Mouse (Mus musculus) heart, postnatal 10 days (tissue): Measurements from ENCODE around the gene Lsm11. TPM values are rescaled to one million over a fixed set of nuclear protein-coding genes. Genes with fewer than 3 reads are reported as not detected.

Source experiments
- DNase-seq, 2 experiments: peaks; one replicate each; pipeline ENCODE4 v3.0.0; 2021
- intact Hi-C: fragments of 180-260 bp; cut with DNase I; formaldehyde crosslinking; loops from one replicate; pipeline ENCODE4 v1.15.1; 2025
- total RNA-seq, 2 experiments: library from RNA; stranded (reverse); gene quantifications; 2 replicates each; pipeline ENCODE4 v1.2.3; 2021

The Lsm11 gene
- total RNA-seq, 2 experiments from 2014 or later, result 6.3 to 8.1 TPM

DNA sequence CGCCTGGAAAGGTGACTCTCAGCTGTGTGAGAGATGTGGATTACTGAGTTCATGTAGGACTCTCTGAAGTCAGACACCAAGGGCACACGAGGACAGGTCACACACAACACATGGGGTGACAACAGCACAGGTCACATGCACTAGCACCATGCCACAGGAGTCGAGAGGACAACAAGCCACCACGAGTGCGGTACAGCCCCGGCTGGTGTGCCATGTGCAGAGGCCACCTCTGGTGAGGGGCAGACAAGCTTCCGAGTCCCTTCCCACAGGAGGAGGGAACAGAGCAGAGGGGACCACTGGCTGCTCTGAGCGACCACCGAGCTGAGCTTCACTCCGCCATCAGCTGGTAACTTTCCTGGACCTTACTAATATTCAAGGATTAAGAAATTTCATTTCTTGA, 12.0 kb downstream of the Lsm11 start:
- intact Hi-C loops, result no loop called here
- no peak for DNase-seq

DNA sequence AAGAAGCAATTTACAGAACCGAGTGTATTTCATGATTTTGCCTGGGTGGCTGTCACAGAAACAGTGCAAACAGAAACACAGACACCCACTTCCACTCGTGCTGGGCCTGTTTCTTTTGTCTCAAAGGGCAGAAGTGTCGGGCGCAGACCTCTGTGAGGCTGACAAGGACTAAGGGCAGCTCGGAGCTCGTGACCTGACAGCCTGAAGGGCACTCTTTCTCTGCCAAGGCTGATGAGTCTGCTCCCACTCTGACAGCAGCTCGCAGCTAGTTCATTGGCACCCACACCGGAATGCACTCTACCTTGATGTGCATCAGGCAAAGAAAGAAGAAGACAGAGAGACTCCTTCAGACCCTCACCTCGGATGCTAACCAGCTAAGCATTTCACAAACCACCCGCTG, 15.2 kb downstream of the Lsm11 start:
- intact Hi-C loops, result no loop called here
- DNase-seq, result no peak

DNA sequence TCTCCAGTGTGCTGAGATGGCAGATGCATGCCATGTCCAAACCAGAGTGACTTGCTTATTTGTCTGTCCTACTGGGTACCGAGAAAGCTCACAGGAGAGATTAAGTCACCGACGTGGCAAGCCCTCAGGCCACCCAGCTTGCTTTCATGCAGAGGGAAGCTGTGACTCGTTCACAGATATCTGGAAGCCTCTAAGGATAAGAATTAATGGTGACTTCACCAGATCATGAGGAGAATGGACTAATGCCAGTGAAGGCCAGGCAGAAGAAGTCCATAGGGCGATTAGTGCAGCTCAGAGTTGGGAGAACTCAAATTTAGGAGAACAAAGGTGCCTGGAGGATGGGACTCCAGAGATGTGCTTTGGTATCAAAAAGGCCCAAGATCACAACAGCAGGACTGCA, 17.3 kb downstream of the Lsm11 start:
- intact Hi-C loops, result loop anchor here (2.0 kb wide), 1 partner anchor 1341 kb away; no protein-coding TSS in a partner anchor
- peak; percentile 18 to 30 for DNase-seq

DNA sequence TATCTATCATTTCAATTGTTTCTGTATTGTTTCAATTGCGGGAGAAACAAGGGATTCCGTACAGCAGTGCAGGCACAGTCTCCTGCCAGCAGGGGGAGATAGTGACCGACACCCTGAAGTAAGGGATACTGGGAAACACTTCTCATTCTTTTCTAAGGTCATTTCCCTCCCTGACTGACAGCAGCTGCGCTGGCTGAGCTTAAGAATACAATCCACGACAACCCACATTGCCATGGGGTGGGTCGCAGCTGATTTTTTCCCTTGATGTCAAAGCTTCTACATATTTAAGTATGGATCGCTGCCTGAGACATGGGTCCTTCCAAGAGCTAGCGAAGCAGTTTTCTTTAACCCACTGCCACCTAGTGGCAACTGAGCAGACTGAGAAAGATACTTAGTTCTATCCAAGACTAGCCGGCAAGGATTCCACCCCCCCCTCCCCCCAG, 18.1 kb downstream of the Lsm11 start:
- peak; percentile 82 to 88 for DNase-seq
- intact Hi-C loops, result loop anchor here (2.0 kb wide), 1 partner anchor 1340 kb away; no protein-coding TSS in a partner anchor

DNA sequence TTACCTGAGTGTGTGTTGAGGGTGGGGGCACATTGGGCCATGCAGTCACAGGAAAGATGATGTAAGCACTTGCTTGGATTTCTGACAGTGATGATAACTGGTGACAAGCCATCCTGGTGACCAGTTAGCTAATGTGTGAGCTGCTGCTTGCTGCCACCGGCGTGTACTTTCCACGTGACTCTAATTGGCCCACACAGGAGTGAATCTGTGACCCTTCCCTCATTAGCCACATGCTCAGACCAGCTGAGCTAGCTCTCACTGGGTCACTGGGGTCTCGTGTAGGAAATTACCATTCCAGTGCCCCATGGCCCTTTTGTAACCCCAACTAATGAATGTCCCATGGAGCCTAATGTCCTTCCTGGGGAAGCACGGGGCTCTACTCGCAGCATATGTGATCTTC, 19.3 kb downstream of the Lsm11 start:
- intact Hi-C loops, result no loop called here
- no peak for DNase-seq

DNA sequence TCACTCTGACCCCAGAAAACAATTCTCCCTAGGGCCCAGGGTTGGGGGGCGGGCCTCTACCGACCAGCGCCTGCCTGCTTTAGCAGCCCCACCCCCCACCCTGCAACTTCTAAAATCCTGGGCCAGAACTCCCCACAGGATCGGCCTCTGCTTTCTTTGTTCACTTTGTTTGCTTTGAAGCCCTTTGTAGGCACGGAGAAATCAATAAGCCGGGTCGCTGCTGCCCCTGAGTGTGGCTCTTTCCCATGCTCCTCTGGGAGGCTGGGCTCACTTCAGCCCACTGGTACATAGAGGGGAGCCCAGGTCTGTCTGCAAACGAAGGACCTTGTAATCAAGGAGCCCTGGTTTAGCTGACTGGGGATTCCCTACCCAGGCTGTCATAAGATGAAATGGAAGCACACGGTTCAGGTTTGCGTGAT, 23.2 kb downstream of the Lsm11 start:
- DNase-seq, result no peak
- intact Hi-C loops, result no loop called here

DNA sequence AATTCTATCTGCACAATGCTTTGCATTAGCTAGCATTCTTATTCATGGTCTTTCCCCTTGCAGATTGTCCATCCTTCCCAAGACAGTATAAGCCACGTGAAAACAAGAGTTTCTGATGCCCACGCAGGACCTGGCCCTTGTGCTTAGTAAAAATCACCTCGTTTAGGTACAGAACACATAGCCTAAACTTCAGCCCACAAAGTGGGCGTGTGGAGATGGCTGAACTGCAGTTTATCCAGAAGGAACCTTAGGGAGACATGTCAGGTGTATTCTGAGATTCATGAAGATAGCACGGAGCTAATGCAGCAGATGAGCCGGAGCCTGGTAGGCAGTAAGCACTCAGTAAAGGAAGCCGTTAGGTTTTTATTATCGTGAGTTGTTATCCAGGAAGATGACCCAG, 23.7 kb downstream of the Lsm11 start:
- intact Hi-C loops, result no loop called here
- DNase-seq, result no peak

DNA sequence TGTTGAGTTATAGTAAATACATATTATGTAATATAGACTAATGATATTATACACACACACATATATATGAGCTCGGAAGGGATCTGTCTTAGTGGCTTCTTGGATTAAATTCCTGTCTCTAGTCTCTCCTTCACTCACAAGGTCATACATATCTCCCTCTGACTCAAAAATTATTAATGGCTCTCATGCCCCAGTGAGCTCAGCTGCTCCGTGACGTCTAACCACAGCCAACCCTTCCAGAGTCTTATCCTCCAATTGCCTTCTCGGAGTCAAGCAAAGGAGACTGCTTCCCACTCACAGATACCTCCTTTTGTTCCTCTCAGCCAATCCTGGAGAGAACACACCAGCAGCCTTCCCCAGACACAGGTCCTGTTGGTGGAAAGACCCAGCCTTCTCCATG, 25.9 kb downstream of the Lsm11 start:
- no peak for DNase-seq
- intact Hi-C loops, result no loop called here

DNA sequence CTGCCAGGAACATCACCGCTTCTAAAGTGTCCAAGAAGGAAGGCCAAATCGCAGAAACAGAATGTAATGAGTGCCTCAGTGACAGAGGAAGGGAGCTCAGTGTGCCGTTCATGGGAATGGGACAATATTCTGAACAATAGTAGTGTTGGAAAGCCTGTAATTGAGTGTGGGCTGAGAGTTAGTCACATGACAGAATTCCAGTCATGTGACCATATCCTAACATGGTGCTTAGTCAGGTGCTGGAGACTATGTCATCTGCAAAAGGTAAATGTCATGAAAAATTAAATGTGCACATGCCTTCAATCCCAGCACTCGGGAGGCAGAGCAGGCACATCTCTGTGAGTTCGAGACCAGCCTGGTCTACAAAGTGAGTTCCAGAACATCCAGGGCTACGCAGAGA, 26.7 kb downstream of the Lsm11 start:
- DNase-seq, result no peak
- intact Hi-C loops, result no loop called here

DNA sequence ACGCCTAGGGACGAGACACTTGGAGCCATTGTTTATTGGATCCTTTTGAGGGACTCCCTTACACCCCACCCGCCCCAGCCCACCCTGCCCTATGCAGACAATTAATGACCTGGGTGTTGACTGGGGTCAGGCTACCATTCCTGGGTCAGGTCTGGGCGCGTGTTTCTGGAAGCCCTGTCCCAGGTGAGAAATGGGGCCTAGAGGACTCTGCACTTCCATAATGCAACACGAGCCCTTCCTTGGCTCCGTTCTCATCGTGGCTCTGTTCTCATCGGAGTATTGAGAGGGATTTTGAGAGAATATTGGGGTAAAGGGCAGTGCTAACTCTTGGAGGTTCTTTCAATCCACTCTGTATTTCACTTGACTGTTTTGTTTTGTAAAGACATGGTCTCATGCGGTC, 28.5 kb downstream of the Lsm11 start:
- intact Hi-C loops, result no loop called here
- no peak for DNase-seq

DNA sequence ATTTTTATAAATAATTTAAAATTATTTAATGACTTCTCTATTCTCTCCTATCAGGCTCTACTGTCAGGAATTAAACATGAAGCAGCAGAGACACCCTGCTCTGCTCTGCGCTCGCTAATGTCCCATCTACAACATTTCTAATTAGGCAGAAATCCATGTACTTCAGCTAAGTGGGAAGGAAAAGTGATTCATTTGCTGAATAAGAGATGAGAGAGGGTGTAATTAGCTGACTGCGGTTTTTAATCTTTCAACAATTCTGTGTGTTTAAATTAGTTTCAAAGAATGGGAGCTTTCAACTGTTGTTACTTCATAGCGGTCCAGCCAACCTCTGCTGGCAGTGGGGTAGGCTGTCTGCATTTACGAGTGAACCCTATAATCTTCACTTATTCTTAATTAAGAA, 34.0 kb downstream of the Lsm11 start:
- no peak for DNase-seq
- intact Hi-C loops, result no loop called here

DNA sequence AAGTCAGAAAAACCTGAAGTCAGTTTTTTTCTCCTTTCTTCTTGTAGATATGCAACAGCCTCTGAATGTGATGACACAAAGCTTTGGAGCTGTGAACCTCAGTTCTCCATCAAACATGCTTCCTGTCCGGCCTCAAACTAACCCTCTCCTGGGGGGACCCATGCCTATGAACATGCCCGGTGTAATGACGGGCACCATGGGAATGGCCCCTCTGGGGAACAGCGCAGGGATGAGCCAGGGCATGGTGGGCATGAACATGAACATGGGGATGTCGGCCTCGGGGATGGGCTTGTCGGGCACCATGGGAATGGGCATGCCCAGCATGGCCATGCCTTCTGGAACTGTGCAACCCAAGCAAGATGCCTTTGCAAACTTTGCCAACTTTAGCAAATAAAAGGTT, 35.8 kb downstream of the Lsm11 start:
- DNase-seq, result no peak
- intact Hi-C loops, result no loop called here

DNA sequence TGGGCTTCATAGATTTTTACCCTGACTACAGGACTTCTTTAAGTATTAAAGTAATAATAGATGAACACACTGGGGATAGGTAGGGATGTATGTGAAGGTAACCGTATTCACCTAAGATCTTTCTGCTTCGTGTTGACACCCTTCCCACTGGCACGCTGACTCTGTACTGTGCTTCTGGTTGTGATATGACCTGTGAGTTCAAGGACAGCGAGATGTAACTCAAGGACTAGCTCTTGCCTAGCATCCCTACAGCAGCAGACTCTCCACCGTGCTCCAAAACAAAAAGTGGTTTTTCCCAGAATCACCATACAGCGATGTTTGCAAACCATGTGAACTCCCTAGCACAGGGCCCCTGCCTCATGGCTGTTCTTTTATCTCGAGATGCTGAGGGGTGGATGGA, 36.7 kb downstream of the Lsm11 start:
- no peak for DNase-seq
- intact Hi-C loops, result no loop called here

DNA sequence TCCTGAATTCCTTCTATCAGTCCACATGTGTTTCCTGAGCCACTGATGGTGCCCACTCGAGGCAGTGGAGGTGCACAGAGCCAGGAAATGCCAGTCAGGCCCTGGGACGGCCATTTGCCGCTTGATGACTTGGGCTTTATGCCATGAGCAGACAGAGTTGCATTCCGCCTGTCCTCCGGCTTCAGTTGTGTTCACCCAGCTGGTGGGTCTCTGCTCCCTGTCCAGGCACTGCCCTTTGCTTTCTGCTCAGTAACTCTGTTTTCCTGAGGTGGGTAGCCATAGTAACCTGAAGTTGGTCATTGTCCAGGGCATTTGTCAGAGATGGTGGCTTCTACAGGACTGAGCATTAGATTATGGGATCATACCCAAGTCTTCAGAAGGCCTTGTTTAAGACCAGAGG, 37.4 kb downstream of the Lsm11 start:
- intact Hi-C loops, result no loop called here
- no peak for DNase-seq

DNA sequence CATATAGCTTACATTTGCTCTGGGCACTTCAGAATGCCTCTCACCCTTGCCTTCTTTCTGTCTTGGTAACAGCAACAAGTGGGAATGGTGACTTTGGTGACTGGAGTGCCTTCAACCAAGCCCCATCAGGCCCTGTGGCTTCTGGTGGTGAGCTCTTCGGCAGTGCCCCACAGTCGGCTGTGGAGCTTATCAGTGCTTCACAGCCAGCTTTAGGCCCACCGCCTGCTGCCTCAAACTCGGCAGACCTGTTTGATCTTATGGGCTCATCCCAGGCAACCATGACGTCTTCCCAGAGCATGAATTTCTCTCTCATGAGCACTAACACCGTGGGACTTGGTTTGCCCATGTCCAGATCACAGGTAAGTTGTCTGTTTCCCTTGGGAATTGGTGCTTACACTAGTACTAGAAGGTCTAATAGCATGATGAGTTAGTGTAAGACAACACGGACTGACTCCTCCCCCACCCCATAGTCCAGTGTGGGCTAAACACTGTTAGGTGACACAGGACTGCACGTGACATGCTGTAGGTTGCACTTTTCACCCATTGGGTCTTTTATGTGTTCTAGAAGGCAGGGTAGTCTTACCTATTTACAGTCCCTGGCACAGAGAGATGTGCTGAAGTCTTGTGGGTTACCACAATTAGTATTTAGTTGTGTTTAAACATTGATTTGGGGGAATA, 38.5 kb downstream of the Lsm11 start:
- intact Hi-C loops, result no loop called here
- DNase-seq, result no peak

DNA sequence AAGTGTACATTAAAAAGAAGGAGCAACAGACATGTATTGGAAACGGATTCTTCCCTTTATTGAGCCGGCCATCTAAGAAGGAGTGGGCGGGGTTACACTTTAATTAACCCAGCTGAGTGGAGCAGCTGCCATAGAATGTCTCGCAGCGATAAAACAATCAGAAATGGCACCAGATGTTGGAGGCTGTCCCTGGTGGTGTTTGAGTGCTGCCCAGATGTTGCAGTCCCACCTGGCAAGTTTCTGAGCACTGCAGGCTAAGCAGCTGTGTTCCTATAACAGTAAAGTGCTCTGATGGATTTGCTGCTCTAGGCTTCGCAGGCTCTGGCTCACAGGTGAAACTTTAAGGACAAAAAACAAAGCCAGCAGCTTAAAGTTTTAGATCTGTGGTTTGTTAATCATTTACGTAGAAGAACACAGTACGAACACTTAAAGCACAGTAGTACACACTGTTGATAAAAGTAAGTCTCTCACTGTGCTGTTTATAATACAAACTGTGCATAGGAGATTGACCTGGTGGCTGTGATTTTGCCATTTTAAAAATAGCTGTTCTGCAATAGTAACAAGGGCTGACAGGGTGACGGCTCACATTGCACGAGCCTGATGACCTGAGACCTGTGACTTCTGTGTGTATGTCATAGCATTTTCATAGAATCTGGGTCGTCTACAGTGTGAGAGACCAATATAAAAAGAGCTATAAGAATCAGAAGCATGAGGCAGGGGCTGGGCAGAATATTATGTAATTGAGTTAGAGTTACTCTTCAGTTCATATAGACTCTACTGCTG, 44.3 kb downstream of the Lsm11 start:
- intact Hi-C loops, result no loop called here

DNA sequence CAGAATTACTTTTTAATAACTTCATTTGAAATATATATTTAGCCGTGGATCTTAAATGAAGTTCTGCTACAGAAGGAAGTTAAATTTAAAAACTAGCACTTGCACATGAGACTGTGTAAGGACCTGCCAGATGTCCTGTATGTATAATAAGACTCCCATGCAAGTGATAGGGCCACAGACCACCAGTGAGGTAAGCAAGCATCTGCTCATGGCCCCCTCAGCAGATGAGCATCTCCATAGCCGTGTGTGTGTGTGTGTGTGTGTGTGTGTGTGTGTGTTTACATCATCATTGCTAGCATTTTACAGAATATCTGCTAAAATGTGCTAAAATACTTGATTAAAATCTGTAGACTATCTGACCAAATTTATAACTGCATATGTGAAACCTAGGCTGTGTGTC, 47.3 kb downstream of the Lsm11 start:
- intact Hi-C loops, result no loop called here
- no peak for DNase-seq

More for the DNA sequence above, 44.3 kb downstream of the Lsm11 start:
- peak in 1 of 2 experiments; percentile 37 for DNase-seq

DNA sequence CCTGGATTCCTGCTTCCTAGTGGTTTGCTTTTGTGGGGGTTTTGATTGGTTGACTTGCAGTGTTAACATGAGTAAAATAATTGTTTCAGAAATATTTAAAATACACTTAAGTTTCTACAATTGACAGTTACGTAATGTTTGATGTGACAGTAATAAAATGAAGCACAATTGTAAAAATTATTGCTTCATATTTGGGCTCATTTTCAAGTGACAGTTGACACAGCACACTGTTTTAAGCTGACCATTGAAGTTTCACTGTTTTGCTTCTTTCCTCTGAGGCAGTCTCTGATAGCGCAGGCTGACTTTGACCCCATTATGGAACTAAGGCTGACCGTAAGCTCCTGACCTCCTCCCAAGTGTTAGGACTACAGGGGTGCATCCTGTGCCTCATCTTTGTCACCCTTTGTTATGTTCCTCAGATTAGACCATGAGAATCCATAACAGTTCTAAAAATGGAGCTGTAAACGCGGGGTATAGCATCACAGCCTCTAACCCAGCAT, 51.8 kb downstream of the Lsm11 start:
- no peak for DNase-seq
- intact Hi-C loops, result no loop called here

DNA sequence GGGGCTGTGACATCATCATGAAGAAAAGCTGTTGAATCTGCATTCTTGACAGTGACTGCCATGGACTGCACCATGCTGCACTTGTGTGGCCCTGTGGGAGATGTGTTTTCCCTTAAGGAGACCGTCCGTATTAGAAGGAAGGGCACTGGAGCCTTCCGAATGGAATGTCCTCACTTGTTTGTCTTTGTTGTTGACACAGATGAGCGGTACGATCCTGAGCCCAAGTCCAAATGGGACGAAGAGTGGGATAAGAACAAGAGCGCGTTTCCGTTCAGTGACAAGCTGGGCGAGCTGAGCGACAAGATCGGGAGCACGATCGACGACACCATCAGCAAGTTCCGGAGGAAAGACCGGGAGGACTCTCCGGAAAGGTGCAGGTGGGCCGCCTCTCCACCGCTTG, 54.3 kb downstream of the Lsm11 start:
- DNase-seq, result no peak
- intact Hi-C loops, result no loop called here

DNA sequence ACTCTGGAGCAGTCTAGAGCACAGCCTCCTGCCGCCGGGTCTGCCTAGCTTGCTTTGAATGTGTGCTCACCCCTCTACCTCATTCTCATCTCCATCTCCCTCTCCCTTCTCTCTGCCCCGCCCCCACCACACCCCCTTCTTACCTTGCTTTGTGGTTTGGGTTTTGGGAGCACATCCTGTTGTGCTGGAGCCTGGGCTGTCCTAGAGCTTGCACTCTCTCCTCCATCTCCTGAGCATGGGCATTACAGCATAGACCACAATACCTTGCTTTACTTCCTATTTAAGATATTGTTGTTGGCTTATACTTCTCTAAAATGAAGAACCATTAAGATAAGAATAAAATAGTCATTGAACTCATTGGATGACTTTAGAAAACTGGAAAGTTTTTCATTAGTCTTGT, 54.8 kb downstream of the Lsm11 start:
- DNase-seq, result no peak
- intact Hi-C loops, result no loop called here

DNA sequence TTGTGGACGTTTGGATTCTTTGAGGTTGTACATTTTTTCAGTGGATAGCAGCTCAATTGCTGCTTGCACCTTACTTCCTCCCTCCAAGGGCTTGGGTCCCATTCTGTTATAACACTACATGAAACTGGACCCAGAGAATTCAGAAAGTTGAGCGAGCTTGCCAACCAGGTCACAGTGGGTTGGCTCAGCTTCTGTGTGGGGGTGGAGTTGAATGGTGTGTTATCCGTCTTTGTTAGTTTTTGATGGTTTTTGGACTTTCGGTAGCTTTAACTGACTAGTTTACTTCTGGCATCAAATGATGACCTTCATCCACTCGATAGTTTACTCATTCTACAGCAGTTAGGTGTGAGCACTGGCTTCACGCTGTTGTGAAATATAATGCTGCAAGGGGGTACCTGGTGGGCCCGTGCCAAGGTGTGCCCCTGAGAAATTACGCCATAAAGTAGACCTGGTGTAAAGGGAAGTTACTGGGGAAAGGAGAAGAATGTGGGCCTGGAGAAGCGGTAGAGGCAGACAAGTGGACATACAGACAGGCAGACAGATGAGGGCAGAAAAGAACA, 56.2 kb downstream of the Lsm11 start:
- intact Hi-C loops, result no loop called here
- DNase-seq, result no peak

DNA sequence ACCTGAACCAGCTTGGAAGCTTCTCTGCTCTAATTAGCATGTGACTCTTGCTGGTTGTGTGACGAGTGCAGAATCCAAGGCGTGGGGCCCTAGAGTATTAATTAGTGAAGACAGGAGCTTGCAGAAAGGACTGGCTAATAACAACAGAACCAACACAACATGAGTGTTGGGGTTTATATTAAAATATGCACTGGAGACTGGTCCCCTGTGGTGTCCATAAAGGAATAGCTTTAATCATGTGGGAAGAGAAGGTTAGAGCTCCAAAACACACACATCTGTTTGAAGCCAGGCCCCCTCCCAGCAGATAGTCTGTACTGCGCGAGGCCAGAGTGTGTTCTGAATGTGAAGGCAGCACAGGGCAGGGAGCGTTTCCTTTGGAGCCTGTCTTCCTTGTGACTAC, 58.1 kb downstream of the Lsm11 start:
- no peak for DNase-seq
- intact Hi-C loops, result no loop called here
